Mouse (Mus musculus) lung, postnatal 14 days (tissue): ENCODE data around the gene Gm47996.

ENCODE experiments used
- DNase-seq: peaks from one replicate; pipeline ENCODE4 v3.0.0; 2021

The Gm47996 gene

DNA sequence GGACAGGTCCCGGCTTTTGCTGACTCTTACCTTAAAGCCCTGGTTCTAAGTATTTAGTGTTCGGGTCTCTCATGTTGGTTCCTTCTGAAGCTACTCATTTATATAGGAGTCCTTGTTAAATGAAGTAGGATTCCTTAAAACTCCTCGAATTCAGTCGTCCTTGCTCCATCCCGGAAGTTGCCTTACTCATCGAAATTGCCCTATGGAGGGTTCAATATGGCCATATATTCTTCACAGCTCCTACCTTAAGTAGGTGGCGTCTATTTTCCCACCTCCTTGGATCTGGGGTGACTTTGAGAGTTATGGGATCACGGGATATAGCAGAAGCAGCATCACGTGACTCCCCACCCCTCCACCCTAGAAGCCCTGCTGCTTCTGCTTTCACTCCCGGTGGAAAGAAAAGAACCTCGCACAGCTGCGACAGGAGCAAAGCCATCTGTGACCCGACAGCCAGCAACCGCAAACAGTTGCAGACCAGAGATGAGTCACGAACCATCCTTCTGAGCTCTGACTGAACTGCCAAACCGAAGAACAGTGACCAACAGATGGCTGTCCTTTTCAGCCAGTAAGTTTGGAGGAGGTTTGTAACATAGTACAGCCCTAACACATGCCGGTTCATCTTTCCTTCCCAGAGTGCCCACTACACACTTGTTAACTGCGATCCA, 40.7 kb downstream of the Gm47996 start:
- DNase-seq: peak; percentile 71

DNA sequence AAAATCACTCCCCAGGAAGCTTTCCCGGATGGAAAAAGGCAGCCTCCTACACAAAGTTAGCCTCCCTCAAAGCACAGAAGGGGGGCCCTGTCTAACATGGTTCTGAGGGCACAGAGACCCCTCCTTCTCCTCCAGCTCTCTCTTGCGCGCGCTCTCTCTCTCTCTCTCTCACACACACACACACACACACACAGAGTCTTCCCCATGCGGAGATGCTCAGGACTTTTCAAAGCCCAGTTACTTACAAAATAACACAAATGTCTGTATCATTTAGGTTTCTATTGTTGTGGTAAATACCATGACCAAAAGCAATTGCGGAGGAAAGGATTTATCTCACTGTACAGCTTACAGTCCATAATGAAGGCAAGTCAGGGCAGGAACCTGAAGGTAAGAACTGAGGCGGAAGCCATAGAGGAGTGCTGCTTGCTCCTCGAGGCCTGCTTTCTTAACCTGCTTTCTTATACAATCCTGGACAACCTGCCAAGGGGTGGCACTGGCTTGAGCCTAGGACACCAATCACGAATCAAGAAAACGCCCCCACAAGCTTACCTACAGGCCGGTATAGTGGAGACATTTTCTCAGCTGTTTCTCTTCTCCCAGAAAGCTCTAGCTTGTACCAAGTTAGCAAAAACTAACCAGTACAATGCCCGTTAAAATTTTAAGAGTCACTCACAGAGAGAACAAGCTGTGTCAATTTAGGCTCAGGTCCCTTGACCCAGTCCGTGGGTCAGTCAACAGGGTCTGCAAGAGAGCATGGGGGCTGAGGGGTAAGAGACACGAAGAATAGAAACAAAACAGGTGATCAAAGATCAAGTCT, 41.5 kb downstream of the Gm47996 start:
- no peak for DNase-seq

DNA sequence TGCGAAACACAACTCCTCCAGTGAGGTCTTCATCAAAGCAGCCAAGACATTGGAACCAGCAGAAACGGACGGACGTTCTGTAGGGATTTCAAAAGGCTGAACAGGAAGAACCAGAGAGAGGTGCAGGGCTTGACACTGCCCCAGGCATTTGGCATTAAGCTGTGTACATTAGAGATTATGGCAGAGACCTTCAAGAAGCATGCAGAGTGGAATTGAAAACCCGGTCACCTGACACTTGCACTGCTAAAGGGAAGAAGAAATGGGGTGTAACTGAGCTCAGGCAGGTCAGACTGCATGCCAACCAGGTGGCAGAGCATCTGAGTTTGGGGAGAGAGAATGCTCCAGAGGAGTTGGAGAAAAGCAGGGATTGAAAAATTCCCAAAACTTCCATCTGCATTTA, 45.5 kb downstream of the Gm47996 start:
- DNase-seq: no peak

DNA sequence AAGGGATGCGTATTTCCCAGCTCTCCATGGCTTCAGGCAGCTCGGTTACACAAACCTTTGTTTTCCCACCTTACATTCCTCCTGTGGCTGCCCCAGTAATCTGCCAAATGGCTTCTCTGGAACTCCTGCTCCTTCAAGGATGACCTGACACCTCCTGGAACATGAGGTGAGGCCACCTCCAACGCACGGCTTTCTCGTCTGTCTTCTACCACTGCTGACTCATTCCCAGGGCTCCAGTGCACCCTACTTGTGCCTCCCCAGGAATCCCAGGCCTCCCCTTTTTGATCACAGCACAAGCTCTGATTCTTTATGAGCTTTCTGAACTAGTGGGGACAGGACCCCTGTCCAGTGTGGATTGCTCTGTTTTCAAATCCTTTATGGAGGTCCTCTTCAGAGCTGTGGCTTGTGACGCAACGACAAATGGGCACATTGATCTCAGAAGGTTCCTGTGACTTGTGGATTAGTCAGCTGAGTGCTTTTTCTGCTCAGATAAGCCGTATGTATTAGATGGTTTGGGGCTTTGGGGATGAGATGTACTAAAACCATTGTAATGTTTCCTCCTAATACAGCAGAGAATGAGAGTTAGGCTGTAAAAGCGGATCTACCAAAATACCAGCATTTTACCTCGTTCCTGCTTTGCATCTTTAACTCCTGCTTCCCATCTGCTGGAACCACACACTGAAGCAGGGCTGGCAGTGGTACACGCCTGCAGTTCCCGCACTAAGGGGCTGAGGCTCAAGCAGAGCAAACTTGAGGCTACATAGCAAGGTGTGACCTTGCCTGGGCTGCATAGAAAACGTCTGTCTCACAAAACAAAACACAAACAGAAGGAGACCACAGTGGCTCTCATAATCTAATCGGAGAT, 48.4 kb downstream of the Gm47996 start:
- DNase-seq: no peak

DNA sequence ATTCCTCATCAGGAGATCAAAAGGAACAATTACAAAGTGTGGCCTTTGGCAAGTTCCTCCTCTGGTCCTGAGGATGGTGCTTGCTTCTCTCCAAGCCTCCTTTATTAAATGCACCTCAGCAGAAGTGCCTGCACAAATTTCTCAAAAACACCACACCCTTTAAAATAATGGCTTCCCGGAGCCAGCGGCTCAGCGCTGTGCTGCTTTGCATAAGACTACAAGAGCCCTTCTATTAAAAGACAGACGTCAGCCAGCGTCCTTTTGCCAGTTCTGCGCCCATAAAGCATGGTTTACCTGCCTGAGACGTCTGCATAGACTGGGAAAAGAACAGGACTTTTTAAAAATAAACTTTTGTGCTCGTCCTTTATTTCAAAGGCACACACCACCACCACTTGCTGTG, 49.1 kb downstream of the Gm47996 start:
- DNase-seq: no peak
